Mouse (Mus musculus): ENCODE data around the gene Rflna. TPM values are rescaled to one million over a fixed set of nuclear protein-coding genes. Genes with fewer than 3 reads are reported as not detected.

The Rflna gene
- total and polyA plus RNA-seq, 3 experiments, result not detected

- Histone ChIP-seq H3K4me3 (ENCODE audit: control insufficient read depth in 1 of 2, insufficient read depth in 1 of 2, low read depth in 2 of 2, low read length in 2 of 2) (no peak overlapping the region), H3K4me1 (ENCODE audit: control insufficient read depth in 1 of 2, insufficient read depth in 2 of 2, low read length in 2 of 2) (no peaks in the 10 kb centered on the region), H3K9me3 (replicated peaks; ENCODE audit: insufficient read depth, low read length) (no peaks in the 10 kb centered on the region), H3K27me3 (ENCODE audit: control insufficient read depth in 1 of 2, insufficient read depth in 2 of 2, low read length in 2 of 2) (no peaks in the 10 kb centered on the region), H3K36me3 (ENCODE audit: control insufficient read depth in 1 of 2, insufficient read depth in 2 of 2, low read length in 2 of 2) (no peaks in the 10 kb centered on the region), H3K27ac (ENCODE audit: control insufficient read depth, low read depth, low read length) (no peak overlapping the region), H3K9ac (ENCODE audit: control insufficient read depth, low read depth, low read length, poor library complexity, severe bottlenecking) (no peak overlapping the region), H3K79me2 (ENCODE audit: control insufficient read depth, insufficient read depth, low read length, poor library complexity) (no peaks in the 10 kb centered on the region)
- no peak for DNase-seq (ENCODE audit: low read depth, low spot score)
- TF ChIP-seq POLR2A (IDR thresholded peaks at IDR 0.05; ENCODE audit: control insufficient read depth in 1 of 2, insufficient read depth in 1 of 2, low read depth in 1 of 2, low read length in 2 of 2, poor library complexity in 1 of 2) (no peak), SMC3 (IDR thresholded peaks at IDR 0.05; ENCODE audit: low read depth, low read length) (no peak), BHLHE40 (IDR thresholded peaks at IDR 0.05; ENCODE audit: borderline replicate concordance, low read depth, low read length) (no peak), POLR2AphosphoS5 (IDR thresholded peaks at IDR 0.05; ENCODE audit: borderline replicate concordance, low read depth, low read length) (no peak), POLR2AphosphoS2 (IDR thresholded peaks at IDR 0.05; ENCODE audit: low read length) (no peak), ZNF384 (IDR thresholded peaks at IDR 0.05; ENCODE audit: low read depth, low read length) (no peak), ETS1 (IDR thresholded peaks at IDR 0.05; ENCODE audit: low read depth, low read length) (no peak), GATA1 (IDR thresholded peaks at IDR 0.05; ENCODE audit: low read depth, low read length) (no peak), UBTF (IDR thresholded peaks at IDR 0.05; ENCODE audit: borderline replicate concordance, insufficient read depth, low read depth, low read length) (no peak), RAD21 (IDR thresholded peaks at IDR 0.05; ENCODE audit: low read depth, low read length) (no peak), EP300 (IDR thresholded peaks at IDR 0.05; ENCODE audit: low read depth in 1 of 2, low read length in 2 of 2) (no peak), TBP (IDR thresholded peaks at IDR 0.05; ENCODE audit: low read depth, low read length) (no peak), USF1 (IDR thresholded peaks at IDR 0.05; ENCODE audit: low read depth, low read length) (no peak), MXI1 (IDR thresholded peaks at IDR 0.05; ENCODE audit: low read depth, low read length) (no peak), ZC3H11A (IDR thresholded peaks at IDR 0.05; ENCODE audit: low read depth, low read length) (no peak)
These were observed 16.4 kb upstream of the Rflna start for GRCm38 (mm10) chr5:124986656-124987055.

DNA sequence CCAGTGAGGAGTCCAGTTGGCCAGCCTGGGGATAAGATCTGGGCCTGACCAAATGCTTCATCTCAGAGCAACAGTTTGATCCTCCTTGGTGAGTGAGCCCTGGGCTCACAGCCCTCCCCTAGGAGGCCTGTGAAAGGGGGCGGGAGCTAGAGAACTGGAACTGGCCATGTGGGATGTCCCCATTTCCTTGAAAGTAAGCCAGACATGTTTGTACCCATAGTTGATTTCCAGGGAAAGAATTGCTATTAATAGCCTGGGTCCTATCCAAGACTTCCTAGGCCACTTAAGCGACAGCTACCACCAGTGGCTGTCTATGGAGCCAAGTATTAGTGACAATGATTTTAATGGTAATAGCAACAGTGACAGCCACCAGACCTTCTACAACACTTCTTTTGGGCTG is 13.3 kb upstream of the Rflna start:
- Histone ChIP-seq H3K4me3 (ENCODE audit: control insufficient read depth in 1 of 2, insufficient read depth in 1 of 2, low read depth in 2 of 2, low read length in 2 of 2) (no peak overlapping the region), H3K9me3 (replicated peaks; ENCODE audit: insufficient read depth, low read length) (no peaks in the 10 kb centered on the region), H3K79me2 (ENCODE audit: control insufficient read depth, insufficient read depth, low read length, poor library complexity) (no peaks in the 10 kb centered on the region), H3K36me3 (ENCODE audit: control insufficient read depth in 1 of 2, insufficient read depth in 2 of 2, low read length in 2 of 2) (no peaks in the 10 kb centered on the region), H3K9ac (ENCODE audit: control insufficient read depth, low read depth, low read length, poor library complexity, severe bottlenecking) (no peak overlapping the region), H3K27ac (ENCODE audit: control insufficient read depth, low read depth, low read length) (no peak overlapping the region), H3K4me1 (ENCODE audit: control insufficient read depth in 1 of 2, insufficient read depth in 2 of 2, low read length in 2 of 2) (no peaks in the 10 kb centered on the region), H3K27me3 (ENCODE audit: control insufficient read depth in 1 of 2, insufficient read depth in 2 of 2, low read length in 2 of 2) (peaks cover 0 to 1% of the 10 kb centered on the region in 2 experiments; a peak in 1 of 4 replicates)
- no peak for TF ChIP-seq JUND (IDR thresholded peaks at IDR 0.05; ENCODE audit: low read depth, low read length)
- no peak for TF ChIP-seq ZKSCAN1 (IDR thresholded peaks at IDR 0.05; ENCODE audit: low read depth, low read length)
- TF ChIP-seq MAZ (IDR thresholded peaks at IDR 0.05; ENCODE audit: low read depth, low read length), result no peak
- TF ChIP-seq ETS1 (IDR thresholded peaks at IDR 0.05; ENCODE audit: low read depth, low read length), result no peak
- no peak for TF ChIP-seq EP300 (IDR thresholded peaks at IDR 0.05; ENCODE audit: low read depth in 1 of 2, low read length in 2 of 2)
- no peak for TF ChIP-seq MAFK (IDR thresholded peaks at IDR 0.05; ENCODE audit: borderline replicate concordance, low read depth, low read length)
- TF ChIP-seq GABPA (IDR thresholded peaks at IDR 0.05; ENCODE audit: low read depth, low read length), result no peak
- no peak for TF ChIP-seq ZNF384 (IDR thresholded peaks at IDR 0.05; ENCODE audit: low read depth, low read length)
- TF ChIP-seq CHD2 (IDR thresholded peaks at IDR 0.05; ENCODE audit: low read length), result no peak
- no peak for TF ChIP-seq BHLHE40 (IDR thresholded peaks at IDR 0.05; ENCODE audit: borderline replicate concordance, low read depth, low read length)
- TF ChIP-seq ZC3H11A (IDR thresholded peaks at IDR 0.05; ENCODE audit: low read depth, low read length), result no peak
- no peak for TF ChIP-seq CHD1 (IDR thresholded peaks at IDR 0.05; ENCODE audit: low read depth, low read length)
- no peak for TF ChIP-seq NRF1 (IDR thresholded peaks at IDR 0.05; ENCODE audit: insufficient read depth, low read depth, low read length, poor library complexity, severe bottlenecking)
- TF ChIP-seq MYC (IDR thresholded peaks at IDR 0.05; ENCODE audit: low read depth, low read length), result no peak
- TF ChIP-seq TBP (IDR thresholded peaks at IDR 0.05; ENCODE audit: low read depth, low read length), result no peak
- TF ChIP-seq POLR2AphosphoS2 (IDR thresholded peaks at IDR 0.05; ENCODE audit: low read length), result no peak
- DNase-seq (ENCODE audit: low read depth, low spot score), result no peak

Measured in MEL (cell line).